Mouse (Mus musculus) MEL (cell line): ENCODE results near the gene Il1rapl1. TPM values are rescaled to one million over a fixed set of nuclear protein-coding genes. Genes with fewer than 3 reads are reported as not detected.
"Not testable (repeated sequence)": the region's sequence is repeated elsewhere in the genome, so short reads cannot be mapped to it uniquely, and the experiment has no call there.

Experiments used
- DNase-seq: peaks from one replicate; pipeline ENCODE4 v3.0.0; 2011; ENCODE audit warnings: low read depth, low spot score
- H3K27ac ChIP-seq: 2 replicates; pipeline ENCODE4 v1.5.1; 2012; ENCODE audit warnings: low read depth, mild to moderate bottlenecking, control low read depth, low read length, moderate library complexity; ENCODE audit not compliant: control insufficient read depth
- H3K27me3 ChIP-seq, 2 experiments: fragments of 150-350 bp in 1 of 2; sonication (generic) in 1 of 2; 2 replicates each; pipeline ENCODE4 v1.6.1; 2012; ENCODE audit warnings: low read length in 2 of 2, mild to moderate bottlenecking in 2 of 2, improper control_type of control experiment in 1 of 2, moderate library complexity in 1 of 2; ENCODE audit not compliant: insufficient read depth in 2 of 2, control insufficient read depth in 1 of 2
- H3K36me3 ChIP-seq, 2 experiments: 2 replicates each; pipeline ENCODE4 v1.6.1; 2012 to 2014; ENCODE audit warnings: low read length in 2 of 2, improper control_type of control experiment in 1 of 2, inconsistent platforms in 1 of 2, mild to moderate bottlenecking in 1 of 2; ENCODE audit not compliant: insufficient read depth in 2 of 2, control insufficient read depth in 1 of 2
- H3K4me1 ChIP-seq, 2 experiments: fragments of 150-350 bp in 1 of 2; sonication (generic) in 1 of 2; 2 replicates each; pipeline ENCODE4 v1.6.1; 2012; ENCODE audit warnings: low read length in 2 of 2, improper control_type of control experiment in 1 of 2, mild to moderate bottlenecking in 1 of 2; ENCODE audit not compliant: insufficient read depth in 2 of 2, control insufficient read depth in 1 of 2
- H3K4me3 ChIP-seq, 2 experiments: fragments of 150-350 bp in 1 of 2; sonication (generic) in 1 of 2; 2 replicates each; pipeline ENCODE4 v1.5.1; 2012; ENCODE audit warnings: low read depth in 2 of 2, low read length in 2 of 2, mild to moderate bottlenecking in 2 of 2, moderate library complexity in 2 of 2, control low read depth in 1 of 2, improper control_type of control experiment in 1 of 2; ENCODE audit not compliant: control insufficient read depth in 1 of 2, insufficient read depth in 1 of 2
- H3K79me2 ChIP-seq: 2 replicates; pipeline ENCODE4 v1.6.1; 2012; ENCODE audit warnings: mild to moderate bottlenecking, low read length, moderate library complexity; ENCODE audit not compliant: control insufficient read depth, poor library complexity, insufficient read depth
- H3K9ac ChIP-seq: 2 replicates; pipeline ENCODE4 v1.6.1; 2012; ENCODE audit warnings: low read depth, mild to moderate bottlenecking, control low read depth, low read length, moderate library complexity; ENCODE audit not compliant: control insufficient read depth, poor library complexity, severe bottlenecking
- H3K9me3 ChIP-seq: fragments of 150-350 bp; sonication (generic); replicated peaks from 2 replicates; pipeline ENCODE4 v1.6.1; 2012; ENCODE audit warnings: mild to moderate bottlenecking, low read length, improper control_type of control experiment, moderate library complexity; ENCODE audit not compliant: insufficient read depth
- BHLHE40 ChIP-seq: IDR thresholded peaks from 2 replicates; pipeline ENCODE4 v1.6.1; 2012; ENCODE audit warnings: low read depth, mild to moderate bottlenecking, inconsistent platforms, low read length, improper control_type of control experiment, borderline replicate concordance
- CHD1 ChIP-seq: IDR thresholded peaks from 2 replicates; pipeline ENCODE4 v1.6.1; 2012; ENCODE audit warnings: low read depth, mild to moderate bottlenecking, inconsistent platforms, low read length, improper control_type of control experiment
- CHD2 ChIP-seq: IDR thresholded peaks from 2 replicates; pipeline ENCODE4 v1.6.1; 2011; ENCODE audit warnings: low read length, improper control_type of control experiment
- CTCF ChIP-seq, 3 experiments: IDR thresholded peaks in 2 of 3; conservative IDR thresholded peaks in 1 of 3; 2 replicates each; pipeline ENCODE4 v1.5.1; 2011 to 2012; ENCODE audit warnings: low read length in 3 of 3, low read depth in 2 of 3, mild to moderate bottlenecking in 2 of 3, improper control_type of control experiment in 1 of 3, inconsistent platforms in 1 of 3, mixed read lengths in 1 of 3, moderate library complexity in 1 of 3; ENCODE audit not compliant: control insufficient read depth in 1 of 3, insufficient read depth in 1 of 3, poor library complexity in 1 of 3, severe bottlenecking in 1 of 3
- EP300 ChIP-seq, 2 experiments: IDR thresholded peaks; 2 replicates each; pipeline ENCODE4 v1.6.1; 2011; ENCODE audit warnings: improper control_type of control experiment in 2 of 2, low read length in 2 of 2, low read depth in 1 of 2, mild to moderate bottlenecking in 1 of 2
- ETS1 ChIP-seq: IDR thresholded peaks from 2 replicates; pipeline ENCODE4 v1.6.1; 2012; ENCODE audit warnings: low read depth, mild to moderate bottlenecking, inconsistent platforms, low read length, improper control_type of control experiment, moderate library complexity
- JUND ChIP-seq: IDR thresholded peaks from 2 replicates; pipeline ENCODE4 v1.6.1; 2011; ENCODE audit warnings: low read depth, mild to moderate bottlenecking, improper control_type of control experiment, low read length
- KAT2A ChIP-seq: conservative IDR thresholded peaks from 2 replicates; pipeline ENCODE4 v1.6.1; 2012; ENCODE audit warnings: low read depth, low read length, improper control_type of control experiment, inconsistent platforms
- MAFK ChIP-seq: IDR thresholded peaks from 2 replicates; pipeline ENCODE4 v1.6.1; 2011; ENCODE audit warnings: low read depth, mild to moderate bottlenecking, low read length, improper control_type of control experiment, borderline replicate concordance
- MAX ChIP-seq: IDR thresholded peaks from 2 replicates; pipeline ENCODE4 v1.6.1; 2011; ENCODE audit warnings: low read length, improper control_type of control experiment
- MXI1 ChIP-seq: IDR thresholded peaks from 2 replicates; pipeline ENCODE4 v1.6.1; 2011; ENCODE audit warnings: mild to moderate bottlenecking, low read depth, low read length, improper control_type of control experiment
- MYC ChIP-seq: IDR thresholded peaks from 2 replicates; pipeline ENCODE4 v1.6.1; 2011; ENCODE audit warnings: low read depth, mild to moderate bottlenecking, low read length, improper control_type of control experiment, moderate library complexity
- NELFE ChIP-seq: IDR thresholded peaks from 2 replicates; pipeline ENCODE4 v1.6.1; 2011; ENCODE audit warnings: low read depth, low read length, improper control_type of control experiment
- NRF1 ChIP-seq: IDR thresholded peaks from 2 replicates; pipeline ENCODE4 v1.6.1; 2014; ENCODE audit warnings: low read depth, mild to moderate bottlenecking, inconsistent platforms, low read length, improper control_type of control experiment, moderate library complexity; ENCODE audit not compliant: poor library complexity, insufficient read depth, severe bottlenecking
- SMC3 ChIP-seq: IDR thresholded peaks from 2 replicates; pipeline ENCODE4 v1.6.1; 2011; ENCODE audit warnings: low read depth, low read length, improper control_type of control experiment
- TAL1 ChIP-seq: IDR thresholded peaks from 2 replicates; pipeline ENCODE4 v1.6.1; 2012; ENCODE audit warnings: mild to moderate bottlenecking, inconsistent platforms, low read length, moderate library complexity, mixed read lengths
- TBP ChIP-seq: IDR thresholded peaks from 2 replicates; pipeline ENCODE4 v1.8.0; 2011; ENCODE audit warnings: low read depth, low read length, improper control_type of control experiment
- TCF12 ChIP-seq: IDR thresholded peaks from 2 replicates; pipeline ENCODE4 v1.6.1; 2014; ENCODE audit warnings: low read depth, mild to moderate bottlenecking, inconsistent platforms, low read length, improper control_type of control experiment, moderate library complexity
- UBTF ChIP-seq: IDR thresholded peaks from 2 replicates; pipeline ENCODE4 v1.6.1; 2012; ENCODE audit warnings: low read depth, mild to moderate bottlenecking, inconsistent platforms, low read length, improper control_type of control experiment, moderate library complexity, borderline replicate concordance; ENCODE audit not compliant: insufficient read depth
- USF1 ChIP-seq: IDR thresholded peaks from 2 replicates; pipeline ENCODE4 v1.6.1; 2014; ENCODE audit warnings: low read depth, mild to moderate bottlenecking, inconsistent platforms, low read length, improper control_type of control experiment, moderate library complexity
- ZMIZ1 ChIP-seq: IDR thresholded peaks from 2 replicates; pipeline ENCODE4 v1.6.1; 2012; ENCODE audit warnings: low read depth, mild to moderate bottlenecking, inconsistent platforms, low read length, improper control_type of control experiment, moderate library complexity
- polyA plus RNA-seq, 2 experiments: library from polyadenylated mRNA; stranded (reverse) in 1 of 2; unstranded in 1 of 2; fragments of >175 nt in 1 of 2; fragments of >200 nt in 1 of 2; gene quantifications; 2 replicates each; pipeline versions ENCODE4 v1.2.1 to v1.2.4; 2012; ENCODE audit warnings: low replicate concordance in 2 of 2, low read depth in 1 of 2; ENCODE audit not compliant: insufficient read length in 2 of 2, insufficient read depth in 1 of 2, missing spikeins in 1 of 2
- total RNA-seq: library from RNA; depleted of rRNA; stranded (reverse); fragments of 300-350 nt; gene quantifications from 2 replicates; pipeline ENCODE4 v1.2.3, GENCODE M21; 2012

The Il1rapl1 gene
- total and polyA plus RNA-seq, 3 experiments: not detected

DNA sequence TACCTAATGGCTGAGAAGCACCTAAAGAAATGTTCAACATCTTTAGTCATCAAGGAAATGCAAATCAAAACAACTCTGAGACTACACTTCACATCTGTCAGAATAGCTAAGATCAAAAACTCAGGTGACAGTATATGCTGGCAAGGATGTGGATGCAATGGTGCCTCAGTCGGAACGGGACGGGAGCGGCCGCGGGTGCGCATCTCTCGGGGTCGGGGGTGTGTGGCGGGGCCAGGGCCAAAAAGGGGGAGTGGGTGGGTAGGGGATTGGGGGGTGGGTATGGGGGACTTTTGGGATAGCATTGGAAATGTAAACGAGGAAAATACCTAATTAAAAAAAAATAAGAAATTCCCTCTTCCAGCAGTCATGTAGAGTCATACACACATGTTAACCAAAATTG is 877.3 kb downstream of the Il1rapl1 start:
- not testable (repeated sequence) for H3K9me3 ChIP-seq

DNA sequence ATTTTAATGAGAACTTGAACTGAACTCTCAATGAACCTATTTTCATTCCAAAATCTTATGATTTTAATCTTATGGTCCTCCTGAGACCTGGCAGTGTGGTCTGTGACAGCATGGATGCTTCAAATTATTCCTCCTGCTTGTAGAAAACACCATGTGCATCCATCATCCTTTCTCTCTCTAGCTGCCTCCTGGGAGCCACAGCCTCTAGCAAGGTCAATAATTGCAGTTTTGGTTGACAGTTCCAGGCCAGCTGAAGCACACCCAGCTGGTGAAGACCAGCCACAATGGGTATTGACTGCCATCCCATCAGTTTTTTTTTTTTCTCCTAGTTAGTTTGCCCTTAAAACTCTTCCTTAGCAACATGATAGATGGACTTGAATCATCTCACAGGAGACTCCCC is 890.2 kb downstream of the Il1rapl1 start:
- H3K27ac ChIP-seq: no peak overlapping the region
- no peak for TF ChIP-seq ZMIZ1
- no peak for TF ChIP-seq MAFK
- no peak for TF ChIP-seq CHD2
- TF ChIP-seq JUND: no peak
- TF ChIP-seq ETS1: no peak
- TF ChIP-seq BHLHE40: no peak
- no peak for TF ChIP-seq MAX
- no peak for TF ChIP-seq TAL1
- no peak for TF ChIP-seq NRF1
- TF ChIP-seq KAT2A: no peak
- no peak for TF ChIP-seq NELFE
- no peak for TF ChIP-seq SMC3
- TF ChIP-seq TBP: no peak
- TF ChIP-seq MXI1: no peak
- TF ChIP-seq CHD1: no peak
- no peaks in the 10 kb centered on the region for H3K27me3 ChIP-seq
- DNase-seq: no peak
- H3K9me3 ChIP-seq: no peaks in the 10 kb centered on the region
- H3K36me3 ChIP-seq: no peaks in the 10 kb centered on the region
- no peaks in the 10 kb centered on the region for H3K4me1 ChIP-seq
- no peak overlapping the region for H3K4me3 ChIP-seq
- H3K79me2 ChIP-seq: no peaks in the 10 kb centered on the region
- no peak overlapping the region for H3K9ac ChIP-seq

More for the DNA sequence above, 877.3 kb downstream of the Il1rapl1 start:
- not testable (repeated sequence) for H3K27ac ChIP-seq, H3K27me3 ChIP-seq, H3K79me2 ChIP-seq, H3K36me3 ChIP-seq
- peak; percentile 81 for DNase-seq
- TF ChIP-seq UBTF (peak; percentile 60; the same call in 1 of the 2 replicates), CTCF (IDR thresholded peaks at IDR 0.05 in 2 of 3, conservative IDR thresholded peaks at IDR 0.05 in 1 of 3; ENCODE audit: control insufficient read depth in 1 of 3, insufficient read depth in 1 of 3, low read depth in 2 of 3, low read length in 3 of 3, poor library complexity in 1 of 3, severe bottlenecking in 1 of 3) (peak in 1 of 3 experiments; percentile 33; a peak in 2 of 6 replicates)
- TF ChIP-seq, all 39 proteins: peak for 2; not testable (repeated sequence) for 37
- H3K9ac ChIP-seq, H3K4me1 ChIP-seq, H3K4me3 ChIP-seq: not testable (repeated sequence)

DNA sequence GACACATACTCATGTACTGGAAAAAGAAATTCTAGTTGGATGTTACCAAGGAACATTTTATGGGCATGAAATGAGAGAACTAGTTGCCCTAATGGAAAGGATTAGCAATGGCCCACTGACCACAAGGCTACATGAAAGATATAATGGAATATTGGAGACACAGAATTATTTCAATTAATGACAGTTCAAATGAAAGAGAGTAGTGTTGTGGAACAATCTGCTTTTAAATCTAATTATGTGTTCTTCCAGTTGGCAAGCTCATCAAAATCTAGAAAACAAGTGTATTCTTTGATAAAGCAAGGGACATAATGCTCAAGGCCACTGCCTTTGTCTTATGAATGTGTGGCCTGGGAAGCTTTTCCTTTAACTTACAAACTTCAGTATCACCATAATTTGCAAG is 1113.1 kb downstream of the Il1rapl1 start:
- TF ChIP-seq EP300 (IDR thresholded peaks at IDR 0.05; ENCODE audit: low read depth in 1 of 2, low read length in 2 of 2): no peak
- no peak for TF ChIP-seq MYC
- no peak for TF ChIP-seq USF1
- no peak for TF ChIP-seq BHLHE40
- no peak for TF ChIP-seq MAFK
- TF ChIP-seq TCF12: no peak
- TF ChIP-seq KAT2A: no peak

More for the DNA sequence above, 1113.1 kb downstream of the Il1rapl1 start:
- Histone ChIP-seq H3K27ac (no peak overlapping the region), H3K4me3 (no peak overlapping the region), H3K4me1 (no peaks in the 10 kb centered on the region), H3K79me2 (no peaks in the 10 kb centered on the region), H3K9me3 (no peaks in the 10 kb centered on the region), H3K27me3 (no peaks in the 10 kb centered on the region), H3K9ac (no peak overlapping the region), H3K36me3 (no peaks in the 10 kb centered on the region)
- DNase-seq: no peak
